Mouse (Mus musculus): ENCODE results near the gene Sec1. TPM values are rescaled to one million over a fixed set of nuclear protein-coding genes. Genes with fewer than 3 reads are reported as not detected.
A peak's percentile ranks its signal among the peaks of the same experiment; 100 is the strongest.

Gene Sec1
- total RNA-seq (2014; rRNA removed) (0.28 and 1.0 TPM in 2 replicates), polyA plus RNA-seq (2015; fragmentation: Nextera tagmentation; extraction: Ambion mirVana) (0.37 and 0.79 TPM in 2 replicates)

GRCm38 (mm10) chr7:45693921-45694591 is at the start of gene Sec1:
TSS of gene Sec1 (minus strand) at chr7:45694402.
- Histone ChIP-seq H3K9ac (replicated peaks; ENCODE audit: low read length, poor library complexity, severe bottlenecking) (no peak within 1 kb of the TSS), H3K4me3 (ENCODE audit: low read depth, low read length) (no peak within 1 kb of the TSS), H3K36me3 (ENCODE audit: insufficient read depth, low read length) (no peaks in the 10 kb centered on the region), H3K27me3 (ENCODE audit: insufficient read depth, low read length) (no peaks in the 10 kb centered on the region), H3K27ac (ENCODE audit: low read depth, low read length) (no peak within 1 kb of the TSS), H3K4me1 (ENCODE audit: insufficient read depth, low read length) (peaks cover 8% of the 10 kb centered on the region; the same call in 1 of the 2 replicates), H3K4me2 (ENCODE audit: low read depth, low read length, poor library complexity, severe bottlenecking) (no peak within 1 kb of the TSS), H3K9me3 (ENCODE audit: low read length) (no peaks in the 10 kb centered on the region)
- DNase-seq (ENCODE audit: low spot score): no peak
- 92% methylated on average over 50 of the region's 50 CpGs for WGBS
- ATAC-seq (ENCODE audit: low FRiP score): no peak
- TF ChIP-seq CTCF (IDR thresholded peaks at IDR 0.05): no peak

- no peak overlapping the region for H3K4me3 ChIP-seq (ENCODE audit: low read depth, low read length)
- H3K9ac ChIP-seq (replicated peaks; ENCODE audit: low read length, poor library complexity, severe bottlenecking): no peak overlapping the region
- H3K36me3 ChIP-seq (ENCODE audit: insufficient read depth, low read length): no peaks in the 10 kb centered on the region
- peak overlapping the region; percentile 18; the same call in 1 of the 2 replicates for H3K4me2 ChIP-seq (ENCODE audit: low read depth, low read length, poor library complexity, severe bottlenecking)
- no peaks in the 10 kb centered on the region for H3K4me1 ChIP-seq (ENCODE audit: insufficient read depth, low read length)
- 33% methylated on average over 19 of the region's 19 CpGs for WGBS
- no peaks in the 10 kb centered on the region for H3K9me3 ChIP-seq (ENCODE audit: low read length)
- DNase-seq (ENCODE audit: low spot score) (peak; percentile 22), ATAC-seq (ENCODE audit: low FRiP score) (no peak)
- no peak overlapping the region for H3K27ac ChIP-seq (ENCODE audit: low read depth, low read length)
- TF ChIP-seq CTCF (IDR thresholded peaks at IDR 0.05): peak; percentile 50
- H3K27me3 ChIP-seq (ENCODE audit: insufficient read depth, low read length): no peaks in the 10 kb centered on the region
Observed at GRCm38 (mm10) chr7:45742338-45742737, 48.1 kb upstream of the Sec1 start.

- no peak for ATAC-seq (ENCODE audit: low FRiP score)
- no peak for TF ChIP-seq CTCF (IDR thresholded peaks at IDR 0.05)
Observed at GRCm38 (mm10) chr7:45741777-45742176, 47.6 kb upstream of the Sec1 start.

GRCm38 (mm10) chr7:45741308-45741707 is 47.1 kb upstream of the Sec1 start:
- ATAC-seq (ENCODE audit: low FRiP score) (no peak), DNase-seq (ENCODE audit: low spot score) (no peak)
- WGBS: 85% methylated on average over 12 of the region's 12 CpGs
- Histone ChIP-seq H3K9me3 (ENCODE audit: low read length) (no peaks in the 10 kb centered on the region), H3K4me2 (ENCODE audit: low read depth, low read length, poor library complexity, severe bottlenecking) (no peak overlapping the region), H3K36me3 (ENCODE audit: insufficient read depth, low read length) (no peaks in the 10 kb centered on the region), H3K27me3 (ENCODE audit: insufficient read depth, low read length) (no peaks in the 10 kb centered on the region), H3K4me1 (ENCODE audit: insufficient read depth, low read length) (no peaks in the 10 kb centered on the region), H3K9ac (replicated peaks; ENCODE audit: low read length, poor library complexity, severe bottlenecking) (no peak overlapping the region), H3K27ac (ENCODE audit: low read depth, low read length) (no peak overlapping the region), H3K4me3 (ENCODE audit: low read depth, low read length) (no peak overlapping the region)
- no peak for TF ChIP-seq CTCF (IDR thresholded peaks at IDR 0.05)

More at GRCm38 (mm10) chr7:45741777-45742176, 47.6 kb upstream of the Sec1 start:
- Histone ChIP-seq H3K4me3 (ENCODE audit: low read depth, low read length) (no peak overlapping the region), H3K36me3 (ENCODE audit: insufficient read depth, low read length) (no peaks in the 10 kb centered on the region), H3K4me2 (ENCODE audit: low read depth, low read length, poor library complexity, severe bottlenecking) (peak overlapping the region; percentile 18; the same call in 1 of the 2 replicates), H3K27me3 (ENCODE audit: insufficient read depth, low read length) (no peaks in the 10 kb centered on the region), H3K9me3 (ENCODE audit: low read length) (no peaks in the 10 kb centered on the region), H3K9ac (replicated peaks; ENCODE audit: low read length, poor library complexity, severe bottlenecking) (no peak overlapping the region), H3K27ac (ENCODE audit: low read depth, low read length) (no peak overlapping the region), H3K4me1 (ENCODE audit: insufficient read depth, low read length) (no peaks in the 10 kb centered on the region)
- DNase-seq (ENCODE audit: low spot score): no peak
- WGBS: 41% methylated on average over 11 of the region's 11 CpGs

- Histone ChIP-seq H3K27ac (ENCODE audit: low read depth, low read length) (no peak overlapping the region), H3K4me1 (ENCODE audit: insufficient read depth, low read length) (no peaks in the 10 kb centered on the region), H3K4me3 (ENCODE audit: low read depth, low read length) (no peak overlapping the region), H3K4me2 (ENCODE audit: low read depth, low read length, poor library complexity, severe bottlenecking) (no peak overlapping the region), H3K27me3 (ENCODE audit: insufficient read depth, low read length) (no peaks in the 10 kb centered on the region), H3K36me3 (ENCODE audit: insufficient read depth, low read length) (no peaks in the 10 kb centered on the region), H3K9ac (replicated peaks; ENCODE audit: low read length, poor library complexity, severe bottlenecking) (no peak overlapping the region), H3K9me3 (ENCODE audit: low read length) (no peaks in the 10 kb centered on the region)
- no peak for TF ChIP-seq CTCF (IDR thresholded peaks at IDR 0.05)
- no peak for DNase-seq (ENCODE audit: low spot score)
- WGBS: 68% methylated on average over 10 of the region's 10 CpGs
- no peak for ATAC-seq (ENCODE audit: low FRiP score)
Observed at GRCm38 (mm10) chr7:45739820-45740219, 45.6 kb upstream of the Sec1 start.

GRCm38 (mm10) chr7:45739162-45739763 is 45.1 kb upstream of the Sec1 start:
- Histone ChIP-seq H3K27ac (ENCODE audit: low read depth, low read length) (no peak overlapping the region), H3K4me2 (ENCODE audit: low read depth, low read length, poor library complexity, severe bottlenecking) (no peak overlapping the region), H3K36me3 (ENCODE audit: insufficient read depth, low read length) (no peaks in the 10 kb centered on the region), H3K9ac (replicated peaks; ENCODE audit: low read length, poor library complexity, severe bottlenecking) (no peak overlapping the region), H3K4me3 (ENCODE audit: low read depth, low read length) (no peak overlapping the region), H3K4me1 (ENCODE audit: insufficient read depth, low read length) (no peaks in the 10 kb centered on the region), H3K9me3 (ENCODE audit: low read length) (no peaks in the 10 kb centered on the region), H3K27me3 (ENCODE audit: insufficient read depth, low read length) (no peaks in the 10 kb centered on the region)
- ATAC-seq (ENCODE audit: low FRiP score): peak; percentile 83; the same call in 1 of the 2 replicates
- 9% methylated on average over 9 of the region's 9 CpGs for WGBS
- DNase-seq (ENCODE audit: low spot score): peak; percentile 87
- peak; percentile 87 for TF ChIP-seq CTCF (IDR thresholded peaks at IDR 0.05)
